Mouse (Mus musculus) thymus, postnatal 14 days (tissue): ENCODE measurements around the gene Focad.
"Not testable (repeated sequence)": the region's sequence is repeated elsewhere in the genome, so short reads cannot be mapped to it uniquely, and the experiment has no call there.

Experiments used
- DNase-seq: peaks from one replicate; pipeline ENCODE4 v3.0.0; 2021

Gene Focad

DNA sequence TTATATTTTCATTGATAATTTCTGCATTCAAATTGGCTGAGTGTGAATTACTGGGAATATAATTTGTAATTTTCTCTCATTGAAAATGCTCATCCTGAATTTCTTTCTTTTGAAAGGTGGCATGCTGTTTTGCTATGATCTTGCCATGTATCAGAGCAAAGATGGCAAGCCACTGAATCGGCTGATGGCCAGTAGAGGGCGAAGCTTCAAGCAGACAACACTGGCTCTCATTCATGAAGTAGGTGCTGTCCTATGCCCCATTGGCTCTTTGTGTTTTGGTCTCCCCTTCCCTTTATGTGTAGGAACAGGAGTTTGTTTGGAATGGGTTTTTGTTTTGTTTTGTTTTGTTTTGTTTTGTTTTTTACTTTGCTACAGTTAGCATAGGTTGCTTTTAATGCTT, 215.2 kb downstream of the Focad start:
- peak; percentile 40 for DNase-seq

DNA sequence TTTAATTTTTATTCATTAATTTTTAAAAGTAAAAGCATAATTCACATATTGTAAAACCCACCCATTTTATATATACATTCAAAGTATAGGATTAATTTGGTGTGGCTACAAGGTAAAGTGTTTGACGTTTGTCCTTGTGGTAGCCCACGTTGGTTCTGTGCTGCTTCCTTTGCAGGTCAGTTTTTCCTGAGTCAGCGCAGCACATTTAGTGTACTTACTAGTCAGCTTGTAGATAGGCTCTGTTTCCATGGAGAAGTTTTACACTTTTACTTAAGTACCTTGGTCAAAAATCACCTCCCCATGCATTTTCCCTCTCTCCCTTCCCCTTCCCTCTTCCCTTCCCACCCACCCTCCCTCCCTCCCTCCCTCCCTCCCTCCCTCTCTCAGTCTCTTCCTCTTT, 220.5 kb downstream of the Focad start:
- DNase-seq: no peak

DNA sequence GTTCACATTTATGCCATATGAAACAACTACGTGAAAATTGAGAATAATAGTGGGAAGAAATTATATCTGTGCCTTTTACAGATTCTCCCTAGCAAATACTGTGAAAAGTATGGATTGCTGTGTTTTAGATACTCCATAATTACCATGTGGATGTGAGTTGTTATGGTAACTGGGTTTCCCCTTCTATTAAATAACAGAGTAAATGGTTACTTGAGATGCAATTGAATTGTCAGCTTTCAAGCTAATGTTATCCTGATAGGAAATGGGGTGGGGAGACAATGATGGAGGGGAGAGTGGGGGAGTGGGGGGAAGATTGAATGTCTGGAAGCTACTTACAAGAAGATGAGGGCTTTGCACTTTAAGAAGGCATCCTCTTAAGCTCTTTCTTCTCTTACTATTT, 225.6 kb downstream of the Focad start:
- no peak for DNase-seq

DNA sequence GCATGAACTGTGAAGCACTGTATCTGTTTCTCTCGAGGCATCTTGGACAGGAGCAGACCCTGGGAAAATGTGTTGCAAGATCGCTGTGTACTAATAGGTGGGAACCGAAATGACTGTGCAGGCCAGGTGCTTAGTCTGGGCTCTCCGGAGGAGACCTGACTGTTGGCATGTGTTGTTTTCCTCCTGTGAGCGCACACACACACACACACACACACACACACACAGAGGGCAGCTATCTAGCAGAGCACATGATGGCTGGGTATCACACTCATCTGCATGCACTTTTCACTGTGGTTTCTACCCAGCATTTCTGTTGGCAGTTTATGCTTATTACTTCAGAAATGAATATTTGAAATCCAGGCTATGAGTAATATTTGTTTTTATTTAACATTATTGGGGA, 231.0 kb downstream of the Focad start:
- DNase-seq: no peak

DNA sequence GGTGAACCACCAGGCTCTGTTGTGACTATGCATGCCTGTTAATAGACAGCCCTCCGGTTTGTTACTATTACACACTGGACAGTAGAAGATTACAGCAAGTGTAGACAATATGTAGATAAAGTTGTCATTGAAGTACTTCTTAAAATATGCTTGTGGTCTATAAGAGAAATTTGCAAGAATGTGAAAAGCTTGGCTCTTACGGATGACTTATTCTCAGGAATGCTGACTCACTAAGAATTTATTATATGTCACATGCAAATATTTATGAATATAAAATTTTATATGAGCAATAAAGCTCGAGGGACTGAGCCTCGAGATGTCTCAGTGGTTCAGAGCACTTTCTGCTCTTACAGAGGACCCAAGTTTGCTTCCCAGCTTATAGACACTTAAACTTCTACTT, 240.1 kb downstream of the Focad start:
- no peak for DNase-seq

DNA sequence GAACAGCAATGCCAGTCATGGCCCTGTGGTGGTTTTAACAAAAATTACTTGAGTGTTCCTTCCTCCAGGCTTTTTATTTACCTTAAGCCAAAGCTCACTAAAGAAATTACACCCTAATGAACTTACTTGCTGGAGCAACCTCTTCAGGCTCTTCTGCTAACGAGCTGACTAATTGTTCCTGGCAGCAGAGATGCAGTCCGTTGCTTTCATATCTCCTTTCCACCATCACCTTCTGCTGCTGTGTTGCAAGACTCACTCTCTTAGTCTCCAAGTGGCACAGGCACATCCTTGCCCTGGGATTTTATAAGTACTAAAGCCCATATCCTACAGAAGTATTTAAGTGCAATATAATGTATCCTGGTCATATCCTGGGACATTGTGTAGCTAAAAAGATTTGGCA, 242.3 kb downstream of the Focad start:
- no peak for DNase-seq

DNA sequence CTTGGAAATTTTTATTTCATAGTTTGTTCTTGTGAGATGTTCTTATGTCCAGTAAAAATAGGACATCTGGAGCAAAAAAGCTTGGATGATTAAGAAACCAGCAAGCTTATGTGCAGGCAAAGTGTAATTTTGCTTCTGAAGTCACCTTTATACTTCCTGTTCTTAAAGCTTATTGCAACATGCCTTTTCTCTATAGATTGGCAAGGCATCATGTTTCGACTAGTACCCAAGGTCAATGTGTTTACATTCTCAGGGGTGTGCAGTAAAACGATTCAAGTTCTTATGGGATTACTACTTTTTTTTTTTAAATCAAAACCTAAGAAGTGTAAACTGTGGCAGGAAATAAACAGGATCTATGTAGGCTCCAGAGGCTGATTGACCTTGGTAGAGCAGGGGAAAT, 242.9 kb downstream of the Focad start:
- no peak for DNase-seq

DNA sequence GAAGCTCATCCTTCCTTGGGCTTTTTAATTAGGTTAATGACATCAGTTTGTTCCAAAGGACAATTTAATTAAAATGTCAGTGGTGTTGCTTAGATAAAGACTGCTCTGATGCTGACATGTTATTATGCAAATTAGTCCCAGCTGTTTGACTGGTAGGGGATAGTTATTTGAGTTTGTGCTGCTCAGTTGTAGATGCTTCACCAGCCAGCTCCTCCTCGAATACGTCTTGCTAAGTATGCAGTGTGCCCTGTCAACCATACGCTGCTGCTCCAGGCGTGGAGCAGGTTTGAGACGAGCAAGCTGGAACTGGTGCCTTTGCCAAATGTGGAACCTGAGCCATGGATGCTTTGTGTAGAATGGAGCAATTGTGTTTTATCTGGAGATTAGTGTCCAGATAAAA, 243.7 kb downstream of the Focad start:
- DNase-seq: no peak

DNA sequence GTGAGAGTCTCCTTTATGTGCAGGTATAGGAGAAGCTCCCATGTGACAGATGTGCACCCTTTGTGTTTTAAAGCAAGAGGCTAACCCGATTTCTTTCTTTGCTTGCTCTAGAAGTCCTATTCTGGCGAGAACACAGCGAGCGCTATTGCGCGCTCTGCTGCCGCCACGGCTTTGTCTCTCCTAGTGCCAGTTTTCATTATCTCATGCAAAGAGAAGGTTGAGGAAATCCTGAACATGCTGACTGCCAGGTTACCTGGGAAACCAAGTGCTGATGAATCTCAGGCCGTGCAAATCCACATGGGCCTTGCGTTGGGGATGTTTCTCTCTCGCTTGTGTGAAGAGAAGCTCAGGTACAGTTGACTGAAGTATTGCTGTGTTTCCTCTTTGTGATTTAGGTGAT, 250.0 kb downstream of the Focad start:
- DNase-seq: no peak

DNA sequence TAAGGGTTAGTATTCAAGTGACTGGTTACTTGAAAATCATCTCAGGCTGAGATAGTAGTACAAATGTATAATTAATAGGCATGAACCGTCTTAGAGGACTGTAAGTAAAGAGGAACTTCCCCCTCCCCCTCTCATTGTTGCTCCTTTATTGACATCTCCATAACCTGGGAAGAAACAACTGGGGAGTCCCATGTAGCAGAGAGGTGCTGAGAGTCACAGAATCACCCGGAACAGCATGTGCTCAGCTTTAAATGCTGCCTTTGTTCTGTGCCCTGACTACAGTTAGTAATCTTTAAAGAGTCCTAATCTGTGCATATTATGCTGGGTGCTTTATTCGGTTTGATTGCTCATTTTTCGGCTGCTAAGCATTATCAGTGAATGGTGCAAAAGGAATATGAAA, 250.6 kb downstream of the Focad start:
- no peak for DNase-seq

DNA sequence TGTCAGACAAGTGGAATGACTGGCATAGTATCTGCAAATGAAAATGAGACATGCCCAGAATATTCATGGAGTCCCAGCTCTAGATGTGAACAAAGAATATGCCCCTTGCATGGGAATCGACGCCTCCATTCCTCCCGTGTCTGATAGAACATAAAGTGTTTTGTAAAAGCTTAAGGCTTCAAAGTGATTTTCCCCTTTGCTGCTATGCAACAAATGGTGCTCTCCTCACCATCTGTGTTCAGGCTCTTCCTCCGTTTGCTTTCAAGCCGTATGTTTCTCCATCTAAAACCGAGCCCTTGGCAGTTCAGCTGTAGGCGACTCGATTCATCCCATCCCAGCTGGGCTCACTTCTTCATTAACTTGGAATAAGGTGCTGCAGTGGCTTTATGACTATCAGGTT, 251.5 kb downstream of the Focad start:
- no peak for DNase-seq

DNA sequence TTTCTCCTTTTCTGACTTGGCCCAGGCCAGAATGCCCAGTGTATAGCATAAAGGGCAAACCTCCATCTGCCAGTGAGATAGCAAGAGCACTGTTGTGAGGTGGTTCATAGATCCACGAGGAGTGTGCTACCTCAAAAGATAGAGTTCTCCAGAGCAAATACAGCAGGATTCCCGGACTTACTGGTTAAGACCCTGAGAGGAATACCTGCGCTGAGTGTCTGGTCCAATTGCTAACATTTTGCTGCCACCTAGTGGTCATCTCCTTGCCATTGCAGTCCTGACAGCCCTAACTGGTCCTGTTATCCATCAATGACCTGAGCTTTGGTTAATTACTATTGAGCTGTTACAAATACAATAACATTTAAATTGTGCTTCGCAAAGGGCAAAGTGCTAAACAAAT, 256.5 kb downstream of the Focad start:
- peak; percentile 67 for DNase-seq

DNA sequence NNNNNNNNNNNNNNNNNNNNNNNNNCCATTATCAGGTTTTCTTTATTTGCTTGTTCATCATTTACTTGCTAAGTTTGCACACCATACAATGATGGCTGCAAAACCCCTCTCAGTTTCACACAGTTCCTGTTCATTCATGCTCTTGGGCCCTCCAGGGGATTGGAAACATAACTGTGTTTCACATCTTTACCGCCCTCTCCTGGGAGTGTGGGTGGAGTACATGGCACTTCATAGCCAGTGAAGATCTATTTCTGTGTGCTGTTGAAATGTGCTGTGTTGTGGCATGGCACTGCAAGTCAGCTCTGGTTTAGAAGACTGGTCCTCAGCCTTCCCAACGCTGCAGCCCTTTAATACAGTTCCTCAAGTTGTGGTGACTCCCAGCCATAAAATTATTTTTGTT, 262.2 kb downstream of the Focad start:
- peak; percentile 49 for DNase-seq

DNA sequence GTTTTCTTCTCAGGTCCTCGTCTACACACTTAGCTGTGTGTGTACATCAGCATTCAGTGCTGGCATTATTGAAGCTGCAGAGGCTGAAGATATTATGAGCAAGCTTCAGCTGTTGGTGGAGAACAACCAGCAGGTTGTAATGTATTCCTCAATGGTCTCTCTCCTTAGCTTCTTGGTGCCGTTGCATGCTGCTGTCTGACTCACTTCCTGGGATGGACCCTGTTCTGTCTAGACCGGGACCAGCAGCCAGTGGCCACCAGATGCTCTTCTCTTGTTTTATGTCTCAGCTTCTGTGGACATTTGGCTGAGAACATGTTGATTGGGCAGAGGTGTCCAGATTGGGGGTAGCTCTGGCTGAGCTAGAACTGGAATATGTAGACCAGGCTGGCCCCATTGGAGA, 263.0 kb downstream of the Focad start:
- DNase-seq: no peak

DNA sequence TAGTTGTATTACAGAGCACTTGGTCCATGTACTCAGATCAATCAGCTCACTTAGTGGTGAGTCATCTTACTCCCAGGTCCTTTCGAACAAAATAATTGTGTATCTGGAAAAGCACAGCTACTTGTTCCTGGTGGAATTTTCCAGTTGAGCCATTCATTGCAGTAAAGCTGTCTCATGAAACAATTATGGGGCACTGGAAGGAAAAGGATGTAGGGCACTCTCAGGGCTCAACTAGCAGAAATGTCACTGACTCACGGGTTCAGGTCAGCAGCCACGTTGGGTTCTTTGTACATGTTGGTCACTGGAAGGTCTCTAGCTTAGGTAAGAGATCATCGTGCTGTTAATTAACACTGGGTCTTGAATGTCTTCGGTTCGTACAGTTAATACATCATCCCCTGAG, 275.5 kb downstream of the Focad start:
- DNase-seq: no peak

DNA sequence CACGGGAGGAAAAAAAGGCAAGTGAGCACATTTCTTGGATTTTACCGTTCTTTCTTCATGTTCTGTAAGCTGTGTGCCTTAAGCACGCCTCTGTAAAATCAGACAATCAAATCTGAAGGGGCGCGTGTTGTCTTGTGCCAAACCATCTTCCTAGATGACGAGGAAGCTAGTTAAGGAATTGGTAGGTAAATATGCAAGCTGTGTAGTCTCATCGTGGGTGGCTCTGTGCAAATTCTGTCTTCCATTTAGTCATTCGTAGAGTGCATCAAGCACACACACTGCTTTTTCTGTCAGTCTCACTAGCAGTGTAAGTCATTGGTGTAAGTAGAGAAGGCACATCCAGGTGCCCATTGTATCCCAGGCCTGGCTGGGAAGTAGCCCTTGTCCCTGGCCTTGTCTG, 276.4 kb downstream of the Focad start:
- DNase-seq: no peak

DNA sequence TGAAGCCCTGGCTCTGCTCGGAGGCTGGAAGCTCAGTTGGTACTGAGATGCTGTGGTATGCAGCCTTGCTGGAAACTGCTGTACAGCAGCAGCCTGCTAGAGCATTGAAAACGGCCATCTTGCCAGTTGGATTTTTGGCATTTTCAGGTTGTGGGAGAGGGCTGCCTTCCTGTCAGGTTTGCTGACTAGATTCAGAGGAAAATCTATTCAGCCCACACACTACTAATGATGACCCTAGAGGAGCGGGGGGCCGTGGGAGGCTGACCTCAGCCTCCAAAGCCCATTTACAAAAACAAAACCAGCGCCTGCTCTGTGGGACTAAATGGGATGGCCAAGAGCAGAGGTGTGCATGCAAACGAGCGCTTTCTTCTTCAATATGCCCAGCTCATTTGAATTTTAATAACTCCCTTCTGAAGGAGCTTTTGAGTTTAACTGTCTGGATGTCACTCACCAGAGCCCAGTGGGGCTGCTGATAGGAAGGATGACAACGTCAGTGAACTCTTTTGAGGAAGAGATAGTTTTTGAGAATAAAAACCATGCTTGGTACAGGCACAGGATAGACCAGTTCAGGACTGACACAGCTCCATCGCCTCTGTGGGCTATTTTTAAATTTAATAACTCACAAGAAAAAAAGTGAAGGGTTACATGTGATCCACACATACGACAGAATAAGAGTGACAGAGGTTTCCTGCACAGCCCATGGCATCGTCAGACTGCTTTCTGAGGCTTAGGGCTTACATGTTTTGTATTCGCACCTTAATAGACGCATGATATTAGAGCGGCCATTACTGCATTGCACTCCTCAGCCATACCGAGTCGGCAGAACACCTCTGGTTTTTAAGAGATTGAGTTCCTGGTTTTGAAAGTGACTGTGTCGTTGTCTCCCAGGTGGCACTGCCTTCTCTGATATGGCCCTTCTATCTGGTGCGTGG, 278.1 kb downstream of the Focad start:
- DNase-seq: no peak

DNA sequence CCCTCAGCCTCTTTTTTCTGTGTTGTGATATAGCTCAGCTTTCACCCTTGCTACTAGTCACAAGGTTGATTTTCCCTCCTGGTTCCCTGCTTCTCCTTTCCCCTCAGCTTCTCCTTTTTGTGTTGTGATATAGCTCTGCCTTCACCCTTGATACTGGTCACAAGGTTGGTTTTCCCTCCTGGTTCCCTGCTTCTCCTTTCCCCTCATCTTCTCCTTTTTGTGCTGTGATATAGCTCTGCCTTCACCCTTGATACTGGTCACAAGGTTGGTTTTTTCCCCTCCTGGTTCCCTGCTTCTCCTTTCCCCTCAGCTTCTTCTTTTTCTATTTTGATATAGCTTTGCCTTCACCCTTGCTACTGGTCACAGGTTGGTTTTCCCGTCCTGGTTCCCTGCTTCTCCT, 295.6 kb downstream of the Focad start:
- DNase-seq: no peak

DNA sequence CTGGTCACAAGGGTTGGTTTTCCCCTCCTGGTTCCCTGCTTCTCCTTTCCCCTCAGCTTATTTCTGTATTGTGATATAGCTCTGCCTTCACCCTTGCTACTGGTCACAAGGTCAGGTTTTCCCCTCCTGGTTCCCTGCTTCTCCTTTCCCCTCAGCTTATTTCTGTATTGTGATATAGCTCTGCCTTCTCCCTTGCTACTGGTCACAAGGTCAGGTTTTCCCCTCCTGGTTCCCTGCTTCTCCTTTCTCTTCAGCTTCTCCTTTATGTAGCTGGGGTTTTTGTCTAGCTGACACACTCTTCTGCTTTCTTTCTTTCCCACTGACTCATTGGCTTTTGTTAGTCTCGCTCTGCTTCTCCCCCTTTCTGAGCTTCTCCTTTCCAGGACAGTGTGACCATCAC, 296.2 kb downstream of the Focad start:
- not testable (repeated sequence) for DNase-seq

DNA sequence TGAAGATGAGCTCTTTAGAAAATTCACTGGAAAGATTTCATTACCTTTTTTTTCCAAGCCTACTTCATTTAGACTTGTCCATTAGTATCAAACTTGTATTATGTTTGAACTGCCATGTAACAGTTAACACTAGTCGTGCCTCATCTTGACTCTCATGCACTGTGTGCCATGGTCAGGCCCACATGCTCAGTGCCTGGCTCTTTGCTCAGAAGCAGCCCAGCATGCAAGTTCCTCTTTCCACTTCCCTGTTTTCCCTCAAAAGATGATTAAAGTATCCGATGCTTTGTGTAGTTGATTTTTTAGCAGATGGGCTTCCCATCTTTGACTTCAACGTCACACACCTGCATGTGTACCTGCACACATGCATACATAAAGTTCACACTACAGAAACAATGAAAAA, 301.3 kb downstream of the Focad start:
- DNase-seq: no peak

DNA sequence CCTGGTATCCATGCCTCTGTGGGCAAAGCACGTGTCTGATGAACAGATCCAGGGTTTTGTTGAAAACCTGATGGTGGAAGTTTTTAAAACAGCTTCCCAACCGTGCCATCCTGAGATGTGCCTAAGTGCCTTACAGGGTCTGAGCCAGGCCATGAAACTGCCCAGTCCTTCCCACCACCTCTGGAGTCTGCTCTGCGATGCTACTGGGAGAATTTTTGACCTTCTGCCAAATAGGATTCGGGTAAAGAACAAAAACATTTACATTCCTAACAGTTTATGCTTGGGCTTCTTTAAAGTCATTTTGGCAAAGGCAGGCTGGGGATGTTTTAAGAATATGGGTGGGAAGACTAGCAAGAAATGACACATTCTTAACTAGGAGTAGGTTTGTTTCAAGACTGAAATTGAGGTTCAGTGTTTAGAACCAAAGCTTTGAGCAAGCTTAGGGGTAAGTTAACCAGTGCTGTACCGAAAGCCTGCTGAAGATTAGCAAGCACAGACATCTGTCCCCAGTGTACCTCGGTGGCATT, 302.6 kb downstream of the Focad start:
- no peak for DNase-seq

DNA sequence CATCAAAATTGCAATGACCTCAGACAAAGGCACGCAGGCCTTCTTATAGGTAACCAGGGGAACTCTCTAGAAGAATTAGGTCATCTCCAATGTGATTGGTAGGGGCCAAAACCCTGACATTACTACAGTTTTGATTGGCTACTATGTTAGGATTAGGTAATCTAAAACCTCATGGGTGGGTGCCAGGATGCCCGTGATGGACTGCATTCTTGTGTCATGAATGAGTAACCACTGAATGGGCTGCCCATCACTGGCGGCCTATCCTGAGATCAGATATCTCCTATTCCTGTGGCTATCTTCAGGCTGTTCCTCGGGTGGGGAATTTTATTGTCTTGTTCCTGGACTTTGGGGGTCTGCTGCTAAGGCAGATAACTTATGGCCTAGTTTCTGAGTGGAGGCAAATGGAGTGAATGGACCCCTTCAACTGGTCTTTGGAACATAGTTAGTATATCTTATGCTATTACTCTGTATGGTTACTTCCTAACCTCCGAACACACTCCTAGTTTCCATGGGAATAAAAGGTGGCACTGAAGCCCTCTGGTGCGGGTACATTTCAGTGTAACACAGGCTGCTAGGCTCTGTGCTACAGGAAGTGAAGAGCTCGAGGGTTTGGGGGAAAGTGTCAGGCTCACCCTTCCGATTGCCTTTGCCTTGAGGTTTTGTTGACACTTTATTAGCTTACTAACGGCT, 306.0 kb downstream of the Focad start:
- DNase-seq: no peak

DNA sequence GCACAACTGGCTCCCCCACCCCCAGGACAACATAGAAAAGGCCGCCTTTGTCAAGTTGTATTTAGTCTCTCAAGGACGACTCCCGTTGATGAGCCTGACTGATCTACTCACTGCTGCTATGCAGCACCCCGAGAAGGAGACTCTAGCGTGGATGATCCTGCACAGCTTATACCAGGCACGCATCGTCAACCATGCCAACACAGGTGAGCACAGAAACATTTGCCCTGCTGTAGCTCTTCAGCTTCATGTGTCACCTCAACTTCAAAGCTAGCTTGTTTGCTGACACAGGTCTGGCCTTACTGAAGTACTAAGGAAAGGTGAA, 306.5 kb downstream of the Focad start:
- DNase-seq: no peak

DNA sequence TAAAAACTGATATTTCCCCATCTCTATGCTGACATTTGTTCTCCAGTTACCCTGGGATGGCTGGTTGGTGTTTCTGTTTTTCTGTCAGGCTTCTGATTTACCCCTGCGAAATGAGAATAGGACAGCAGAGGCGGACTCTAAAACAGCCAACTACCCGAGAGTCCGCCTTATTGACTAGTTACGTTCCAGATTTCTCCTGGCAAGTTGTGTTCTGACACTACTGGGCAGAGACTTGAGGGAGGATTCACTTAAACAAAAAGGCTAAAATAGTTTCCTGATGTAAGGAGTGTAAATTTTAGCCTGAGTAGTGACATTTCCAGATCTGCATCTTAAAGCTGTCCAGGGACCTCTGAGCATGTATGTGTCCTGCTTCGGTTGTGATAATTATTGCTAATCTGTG, 308.5 kb downstream of the Focad start:
- DNase-seq: no peak
